Mouse (Mus musculus) megakaryocyte, embryonic 14.5 days (primary cell): ENCODE measurements around the gene Myoz2.

Experiments
- FLI1 ChIP-seq: IDR thresholded peaks from 2 replicates; pipeline ENCODE4 v1.6.1; 2012; ENCODE audit warnings: low read length, inconsistent platforms, mixed read lengths
- GATA1 ChIP-seq: IDR thresholded peaks from 3 replicates; pipeline ENCODE4 v1.6.1; 2012; ENCODE audit warnings: mixed read lengths, low read length, inconsistent platforms, borderline replicate concordance

DNA sequence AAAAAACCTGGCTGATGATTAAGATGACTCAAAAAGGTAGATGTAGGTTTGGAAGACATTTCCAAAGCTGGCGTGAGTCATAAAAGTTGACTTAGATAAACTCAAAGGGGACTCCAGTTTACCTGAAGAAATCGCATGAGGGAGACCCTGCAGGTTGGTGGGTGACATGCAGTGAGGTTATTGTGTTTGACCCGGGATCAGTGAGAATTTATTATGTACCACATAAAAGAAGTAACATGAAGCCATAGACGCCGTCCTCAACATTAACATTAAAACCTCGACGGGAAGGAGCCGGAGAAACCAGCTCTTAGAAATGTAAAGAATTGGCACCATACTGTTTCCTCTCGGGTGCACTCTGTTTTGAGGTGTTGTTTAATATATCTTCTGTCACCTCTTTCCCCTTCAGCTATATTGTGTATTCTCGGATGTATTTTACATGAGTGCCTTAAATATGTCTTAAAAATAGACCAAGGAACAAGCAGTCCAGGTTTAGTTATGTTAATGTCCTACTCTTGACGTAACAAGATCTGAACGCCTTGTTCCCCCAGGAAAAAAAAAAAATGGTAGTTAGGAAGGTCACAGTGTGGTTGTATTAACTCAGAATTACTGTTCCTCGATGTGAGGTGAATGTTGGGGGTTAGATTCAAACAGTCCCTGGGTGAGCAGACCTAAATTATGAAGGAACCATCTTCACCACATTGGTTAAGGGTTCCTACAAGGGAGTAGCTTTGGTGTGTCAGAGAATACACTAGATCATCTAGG lies 49.5 kb downstream of the Myoz2 start:
- no peak for TF ChIP-seq GATA1
- TF ChIP-seq FLI1: no peak
